Mouse (Mus musculus) heart, embryonic 11.5 days (tissue): ENCODE measurements around the gene Hpse2. TPM values are rescaled to one million over a fixed set of nuclear protein-coding genes. Genes with fewer than 3 reads are reported as not detected.

ENCODE experiments used
- ATAC-seq: fragments of 200-750 bp; cut with Nextera tagmentation; replicated peaks from 2 replicates; pipeline ENCODE4 v1.8.0; 2017; ENCODE audit warnings: moderate library complexity; ENCODE audit not compliant: insufficient number of reproducible peaks, low FRiP score, low TSS enrichment
- H3K27ac ChIP-seq: fragments of 300-500 bp; sonication (generic); 2 replicates; pipeline ENCODE4 v1.5.1; 2014; ENCODE audit warnings: mild to moderate bottlenecking, low read depth, low read length
- H3K27me3 ChIP-seq: fragments of 300-500 bp; sonication (generic); 2 replicates; pipeline ENCODE4 v1.6.1; 2014; ENCODE audit warnings: mild to moderate bottlenecking, low read length, mixed read lengths; ENCODE audit not compliant: control insufficient read depth, insufficient read depth
- H3K36me3 ChIP-seq: fragments of 300-500 bp; sonication (generic); 2 replicates; pipeline ENCODE4 v1.6.1; 2014; ENCODE audit warnings: mild to moderate bottlenecking, low read length, moderate library complexity, mixed read lengths; ENCODE audit not compliant: control insufficient read depth, insufficient read depth
- H3K4me1 ChIP-seq: fragments of 300-500 bp; sonication (generic); 2 replicates; pipeline ENCODE4 v1.6.1; 2014; ENCODE audit warnings: low read length; ENCODE audit not compliant: control insufficient read depth, insufficient read depth
- H3K4me2 ChIP-seq: fragments of 300-500 bp; sonication (generic); 2 replicates; pipeline ENCODE4 v1.6.1; 2014; ENCODE audit warnings: mild to moderate bottlenecking, moderate library complexity
- H3K4me3 ChIP-seq: fragments of 300-500 bp; sonication (generic); 2 replicates; pipeline ENCODE4 v1.5.1; 2014; ENCODE audit warnings: low read depth, low read length
- H3K9ac ChIP-seq: fragments of 300-500 bp; sonication (generic); 2 replicates; pipeline ENCODE4 v1.6.1; 2014; ENCODE audit warnings: mild to moderate bottlenecking, low read depth, low read length, moderate library complexity
- H3K9me3 ChIP-seq: fragments of 300-500 bp; sonication (generic); replicated peaks from 2 replicates; pipeline ENCODE4 v1.6.1; 2016; ENCODE audit warnings: low read length; ENCODE audit not compliant: control insufficient read depth
- WGBS: fragments of 180-500 bp; shearing (Covaris S2); extraction: QIAGEN DNeasy Blood & Tissue Kit; methylation state at CpG from one replicate; pipeline ENCODE4 v1.1.7; 2014; ENCODE audit not compliant: insufficient replicate concordance; 5-methylcytosine and 5-hydroxymethylcytosine counted together
- polyA plus RNA-seq: library from polyadenylated mRNA; unstranded; fragments of >200 nt; fragmentation: Nextera tagmentation; extraction: Ambion mirVana; gene quantifications from 2 replicates; pipeline ENCODE4 v1.2.1, GENCODE M21; 2014

The Hpse2 gene
- polyA plus RNA-seq, 1 experiment from 2014 or later, result 0.27 TPM

- H3K27ac ChIP-seq, result no peak overlapping the region
- ATAC-seq, result no peak
- no peaks in the 10 kb centered on the region for H3K27me3 ChIP-seq
- no peaks in the 10 kb centered on the region for H3K4me1 ChIP-seq
- H3K9me3 ChIP-seq, result no peaks in the 10 kb centered on the region
- no peaks in the 10 kb centered on the region for H3K36me3 ChIP-seq
- no peak overlapping the region for H3K4me3 ChIP-seq
- no peak overlapping the region for H3K4me2 ChIP-seq
- 78% methylated on average over 4 of the region's 4 CpGs for whole genome bisulfite sequencing
- H3K9ac ChIP-seq, result no peak overlapping the region
Measured at GRCm38 (mm10) chr19:43243993-43244392, 144.2 kb downstream of the Hpse2 start.

- H3K27me3 ChIP-seq, result no peaks in the 10 kb centered on the region
Measured at GRCm38 (mm10) chr19:43231711-43232110, 156.4 kb downstream of the Hpse2 start.

DNA sequence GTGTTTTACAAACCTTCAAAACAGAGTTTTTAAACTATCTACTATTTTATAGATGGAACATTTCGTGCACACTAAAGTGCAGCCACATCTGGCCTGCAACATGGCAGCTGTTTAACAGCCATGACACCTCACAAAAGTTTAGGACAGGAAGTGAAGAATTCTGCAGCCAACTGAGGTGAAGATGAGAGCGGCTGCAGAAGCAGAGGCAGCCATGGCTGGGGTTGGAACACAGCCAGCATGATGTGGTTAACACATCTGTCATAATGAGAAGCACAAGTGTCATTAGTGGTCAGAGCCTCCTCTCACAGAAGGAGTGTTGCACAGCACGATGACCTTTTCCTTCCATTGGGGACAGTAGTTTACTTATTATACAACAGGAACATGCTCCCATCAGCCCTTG lies 194.6 kb downstream of the Hpse2 start:
- no peaks in the 10 kb centered on the region for H3K4me1 ChIP-seq

More at GRCm38 (mm10) chr19:43231711-43232110, 156.4 kb downstream of the Hpse2 start:
- Histone ChIP-seq H3K36me3 (no peaks in the 10 kb centered on the region), H3K4me2 (no peak overlapping the region), H3K4me3 (no peak overlapping the region), H3K4me1 (no peaks in the 10 kb centered on the region), H3K9ac (no peak overlapping the region), H3K27ac (no peak overlapping the region), H3K9me3 (no peaks in the 10 kb centered on the region)
- WGBS, result 75% methylated on average over 3 of the region's 3 CpGs
- no peak for ATAC-seq

DNA sequence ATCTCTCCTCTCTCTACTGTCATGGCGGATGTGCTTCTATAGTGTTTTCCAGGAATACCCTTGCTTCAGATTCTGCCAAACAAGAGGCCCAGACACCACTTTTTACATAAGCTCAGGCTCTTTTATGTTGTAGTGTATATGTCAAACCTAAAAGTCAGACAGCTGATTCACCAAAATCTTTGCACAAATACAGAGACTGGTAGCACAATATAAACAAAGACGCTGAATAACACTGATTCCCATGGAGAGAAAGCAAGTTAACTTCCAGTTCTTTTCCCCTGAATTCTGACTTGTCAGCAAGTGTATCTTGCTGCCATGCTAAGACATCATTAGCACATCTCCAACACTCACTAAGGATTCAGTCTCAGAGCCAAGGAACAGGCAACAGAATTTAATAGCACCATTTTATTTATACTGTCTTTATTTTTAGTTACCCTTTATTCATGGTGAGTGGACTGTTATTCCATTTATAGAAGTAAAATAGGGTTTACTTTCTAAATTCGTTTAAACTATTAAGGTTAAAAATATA lies 212.7 kb downstream of the Hpse2 start:
- H3K27ac ChIP-seq, result no peak overlapping the region
- ATAC-seq, result no peak
- 72% methylated on average over 3 of the region's 3 CpGs for WGBS

More for the DNA sequence above, 194.6 kb downstream of the Hpse2 start:
- no peak overlapping the region for H3K4me3 ChIP-seq
- H3K27me3 ChIP-seq, result no peaks in the 10 kb centered on the region
- H3K36me3 ChIP-seq, result no peaks in the 10 kb centered on the region
- WGBS, result 64% methylated on average over 3 of the region's 3 CpGs
- ATAC-seq, result no peak
- no peaks in the 10 kb centered on the region for H3K9me3 ChIP-seq
- no peak overlapping the region for H3K4me2 ChIP-seq
- H3K27ac ChIP-seq, result no peak overlapping the region
- no peak overlapping the region for H3K9ac ChIP-seq

GRCm38 (mm10) chr19:43174812-43175211 lies 213.3 kb downstream of the Hpse2 start:
- no peaks in the 10 kb centered on the region for H3K4me1 ChIP-seq
- no peak for ATAC-seq

More for the DNA sequence above, 212.7 kb downstream of the Hpse2 start:
- no peak overlapping the region for H3K9ac ChIP-seq
- H3K27me3 ChIP-seq, result no peaks in the 10 kb centered on the region
- no peak overlapping the region for H3K4me3 ChIP-seq
- no peaks in the 10 kb centered on the region for H3K36me3 ChIP-seq
- H3K4me1 ChIP-seq, result no peaks in the 10 kb centered on the region
- H3K9me3 ChIP-seq, result no peaks in the 10 kb centered on the region
- H3K4me2 ChIP-seq, result no peak overlapping the region

DNA sequence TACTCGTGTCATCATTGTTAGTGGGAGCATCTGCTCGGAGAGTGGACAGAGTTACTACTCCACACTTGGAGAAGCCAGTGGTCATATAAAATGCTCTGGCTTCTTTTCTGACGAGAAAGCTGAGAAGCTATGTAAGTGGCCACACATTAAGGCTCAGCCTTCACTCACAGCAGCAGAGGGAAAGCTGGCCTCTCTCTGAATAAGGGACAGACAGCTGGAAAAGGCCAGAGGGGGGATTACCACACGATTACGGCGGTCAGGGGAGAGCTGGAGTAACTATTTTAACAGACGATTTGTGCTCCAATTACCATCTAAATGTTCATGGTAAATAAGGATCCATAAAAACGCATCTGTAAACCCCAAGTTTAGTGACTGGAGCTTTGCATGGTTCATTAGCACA lies 232.1 kb downstream of the Hpse2 start:
- no peak overlapping the region for H3K4me3 ChIP-seq
- H3K27ac ChIP-seq, result no peak overlapping the region
- WGBS, result 61% methylated on average over 8 of the region's 8 CpGs
- H3K9ac ChIP-seq, result no peak overlapping the region
- no peaks in the 10 kb centered on the region for H3K27me3 ChIP-seq
- no peaks in the 10 kb centered on the region for H3K36me3 ChIP-seq
- no peaks in the 10 kb centered on the region for H3K9me3 ChIP-seq
- no peaks in the 10 kb centered on the region for H3K4me1 ChIP-seq
- no peak overlapping the region for H3K4me2 ChIP-seq
- no peak for ATAC-seq

More at GRCm38 (mm10) chr19:43174812-43175211, 213.3 kb downstream of the Hpse2 start:
- Histone ChIP-seq H3K27ac (no peak overlapping the region), H3K9ac (no peak overlapping the region), H3K27me3 (no peaks in the 10 kb centered on the region), H3K4me3 (no peak overlapping the region), H3K9me3 (no peaks in the 10 kb centered on the region), H3K4me2 (no peak overlapping the region), H3K36me3 (no peaks in the 10 kb centered on the region)
- WGBS, result 18% methylated on average over 2 of the region's 2 CpGs

DNA sequence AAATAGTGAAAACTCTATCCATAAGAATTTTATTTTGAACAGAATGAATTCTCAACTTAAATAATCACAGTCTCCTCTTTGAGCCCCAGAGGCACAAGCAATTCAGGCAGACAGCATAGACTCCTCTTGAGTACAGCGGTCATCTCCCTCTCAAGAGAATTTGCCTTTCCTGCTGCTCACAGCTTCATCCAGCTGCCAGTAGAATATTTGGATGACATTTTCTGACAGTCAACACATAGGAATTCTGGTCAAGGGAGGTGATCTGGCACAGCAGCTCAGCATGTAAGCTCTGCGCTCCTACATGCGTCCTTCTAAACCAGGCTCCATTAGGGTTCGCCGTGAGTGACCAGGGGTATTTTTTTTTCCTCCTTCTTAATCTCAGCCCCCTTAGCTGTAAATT lies 232.6 kb downstream of the Hpse2 start:
- Histone ChIP-seq H3K4me3 (no peak overlapping the region), H3K27me3 (no peaks in the 10 kb centered on the region), H3K4me2 (no peak overlapping the region), H3K9me3 (no peaks in the 10 kb centered on the region), H3K27ac (no peak overlapping the region), H3K9ac (no peak overlapping the region), H3K4me1 (no peaks in the 10 kb centered on the region), H3K36me3 (no peaks in the 10 kb centered on the region)
- 88% methylated on average over 5 of the region's 5 CpGs for WGBS
- ATAC-seq, result no peak

DNA sequence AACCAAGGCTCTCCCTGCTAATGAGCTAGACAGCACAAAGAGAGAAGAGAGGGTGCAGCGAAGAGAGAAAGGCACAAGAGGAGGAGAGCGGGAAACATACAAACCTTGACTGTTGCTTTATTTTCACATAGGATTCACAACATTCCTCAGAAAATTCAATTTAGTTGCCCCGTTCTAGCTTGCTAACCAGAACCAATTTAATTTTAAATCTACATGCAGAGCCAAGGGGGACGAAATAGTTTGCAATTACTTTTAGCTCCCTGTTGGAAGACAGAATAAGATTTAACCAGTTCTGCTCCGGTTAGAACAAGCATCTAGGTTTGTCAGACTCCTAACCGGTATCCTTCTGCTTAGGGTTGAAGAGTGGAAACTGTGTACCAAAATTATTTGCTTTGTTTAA lies 240.3 kb downstream of the Hpse2 start:
- Histone ChIP-seq H3K36me3 (no peaks in the 10 kb centered on the region), H3K27me3 (no peaks in the 10 kb centered on the region), H3K4me3 (no peak overlapping the region), H3K9me3 (no peaks in the 10 kb centered on the region), H3K4me1 (no peaks in the 10 kb centered on the region), H3K9ac (no peak overlapping the region), H3K4me2 (no peak overlapping the region), H3K27ac (no peak overlapping the region)
- 79% methylated on average over 6 of the region's 6 CpGs for WGBS
- no peak for ATAC-seq

GRCm38 (mm10) chr19:43146820-43147219 lies 241.3 kb downstream of the Hpse2 start:
- no peak for ATAC-seq
- no peak overlapping the region for H3K27ac ChIP-seq
- H3K9me3 ChIP-seq, result no peaks in the 10 kb centered on the region
- H3K4me2 ChIP-seq, result no peak overlapping the region
- no peaks in the 10 kb centered on the region for H3K36me3 ChIP-seq
- H3K4me3 ChIP-seq, result no peak overlapping the region
- H3K9ac ChIP-seq, result no peak overlapping the region
- WGBS, result 65% methylated on average over 7 of the region's 7 CpGs
- no peaks in the 10 kb centered on the region for H3K4me1 ChIP-seq
- H3K27me3 ChIP-seq, result no peaks in the 10 kb centered on the region
